Mouse (Mus musculus) macrophage (primary cell): ENCODE measurements around the gene Max. TPM values are rescaled to one million over a fixed set of nuclear protein-coding genes. Genes with fewer than 3 reads are reported as not detected.

ENCODE experiments used
- H3K27ac ChIP-seq: fragments of 350-480 bp; formaldehyde crosslinking; 2 replicates; pipeline ENCODE4 v1.9.0; 2021
- H3K36me3 ChIP-seq: fragments of 350-480 bp; formaldehyde crosslinking; 2 replicates; pipeline ENCODE4 v1.9.0; 2021; ENCODE audit errors: inconsistent target
- H3K4me3 ChIP-seq: fragments of 350-480 bp; formaldehyde crosslinking; 2 replicates; pipeline ENCODE4 v1.9.0; 2021; ENCODE audit errors: inconsistent target
- H3K79me2 ChIP-seq: fragments of 350-480 bp; formaldehyde crosslinking; 2 replicates; pipeline ENCODE4 v1.9.0; 2021; ENCODE audit errors: inconsistent target
- WGBS: methylation state at CpG from one replicate; pipeline ENCODE4 v1.1.7; 2026; ENCODE audit warnings: inconsistent platforms; ENCODE audit not compliant: missing documents; 5-methylcytosine and 5-hydroxymethylcytosine counted together
- polyA plus RNA-seq: library from polyadenylated mRNA; stranded (reverse); fragments of 250-400 nt; gene quantifications from 3 replicates; pipeline ENCODE4 v1.2.4, GENCODE M21; 2018; ENCODE audit warnings: inconsistent platforms

The Max gene
- polyA plus RNA-seq, 1 experiment from 2014 or later, result 248 TPM

DNA sequence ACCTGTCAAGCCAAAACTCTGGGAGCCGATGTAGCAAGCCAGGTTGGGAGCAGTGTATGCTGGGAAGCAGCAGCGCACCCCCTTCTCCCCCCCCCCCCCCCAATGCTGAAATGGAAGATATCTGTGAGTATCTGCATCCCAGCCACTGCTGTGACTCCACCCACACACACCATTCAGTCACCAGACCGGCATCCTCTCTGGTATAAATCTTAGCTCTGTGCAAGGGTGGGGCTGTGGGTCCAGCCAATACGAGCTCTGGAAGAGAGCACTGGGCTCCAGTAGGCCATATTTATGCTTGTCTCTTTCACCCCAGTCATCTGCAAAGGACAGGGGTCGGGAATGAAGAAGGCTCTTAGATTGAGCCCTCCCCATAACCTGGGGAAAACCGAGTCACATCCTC, 41.6 kb downstream of the Max start:
- Histone ChIP-seq H3K27ac (no peak overlapping the region), H3K4me3 (no peak overlapping the region), H3K36me3 (no peaks in the 10 kb centered on the region), H3K79me2 (no peaks in the 10 kb centered on the region)
- WGBS, result 96% methylated on average over 6 of the region's 6 CpGs

DNA sequence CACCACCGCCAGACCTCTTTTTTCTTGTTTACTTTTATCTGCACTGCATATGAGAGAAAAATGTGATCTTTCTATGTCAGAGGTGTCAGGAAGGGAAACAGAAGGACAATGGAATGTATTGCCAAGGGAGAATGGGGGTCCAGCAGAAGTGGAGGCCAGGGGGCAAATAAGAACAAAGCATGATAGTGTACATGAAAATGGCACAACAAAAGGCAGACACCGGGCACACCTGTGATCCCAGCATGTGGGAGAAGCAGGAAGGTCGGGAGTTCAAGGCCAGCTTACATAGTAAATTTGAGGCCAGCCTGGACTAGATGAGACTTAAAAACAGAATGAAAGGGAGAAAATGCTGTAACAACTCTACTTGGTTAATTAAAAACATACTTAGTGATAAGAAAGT, 43.1 kb downstream of the Max start:
- 94% methylated on average over 3 of the region's 3 CpGs for WGBS
- H3K79me2 ChIP-seq, result no peaks in the 10 kb centered on the region
- H3K36me3 ChIP-seq, result no peaks in the 10 kb centered on the region
- no peak overlapping the region for H3K27ac ChIP-seq
- H3K4me3 ChIP-seq, result no peak overlapping the region

DNA sequence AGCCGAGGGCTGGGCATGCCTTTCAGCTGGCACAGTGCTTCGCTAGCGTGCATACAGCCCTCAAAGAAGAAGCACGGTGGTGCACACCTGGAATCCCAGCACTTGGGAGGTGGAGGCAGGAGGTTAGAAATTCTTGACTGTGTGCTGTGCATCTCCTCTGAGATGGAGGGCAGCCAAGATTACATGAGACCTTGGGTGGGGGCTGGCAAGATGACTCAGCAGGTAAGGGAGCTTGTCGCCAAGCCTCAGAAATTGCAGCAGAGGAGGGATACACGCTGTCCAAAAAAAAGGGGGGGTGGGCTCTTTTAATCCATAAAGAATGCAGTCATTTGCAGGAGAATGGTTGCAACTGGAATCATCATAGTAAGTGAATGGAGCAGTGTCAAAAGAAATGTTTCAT, 43.9 kb downstream of the Max start:
- Histone ChIP-seq H3K79me2 (no peaks in the 10 kb centered on the region), H3K27ac (no peak overlapping the region), H3K4me3 (no peak overlapping the region), H3K36me3 (no peaks in the 10 kb centered on the region)
- 81% methylated on average over 6 of the region's 6 CpGs for WGBS

DNA sequence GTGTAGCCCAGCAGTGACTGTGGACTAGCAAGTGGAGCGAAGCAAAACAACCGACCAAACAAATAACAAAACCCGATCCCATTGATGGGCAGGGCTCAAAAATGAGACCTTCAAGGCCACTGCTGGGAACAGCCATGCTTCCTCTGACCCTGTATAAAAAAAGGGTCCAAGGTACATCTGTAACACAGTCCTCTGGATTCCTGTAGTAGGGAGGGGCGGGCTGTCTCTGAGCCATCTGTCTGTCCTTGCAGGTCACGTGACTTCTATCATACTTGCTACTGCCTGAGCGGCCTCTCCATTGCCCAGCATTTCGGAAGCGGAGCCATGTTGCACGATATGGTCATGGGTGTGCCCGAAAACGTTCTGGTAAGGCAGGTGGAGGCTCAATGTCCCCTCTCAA, 45.8 kb downstream of the Max start:
- Histone ChIP-seq H3K36me3 (no peaks in the 10 kb centered on the region), H3K27ac (no peak overlapping the region), H3K4me3 (no peak overlapping the region), H3K79me2 (no peaks in the 10 kb centered on the region)
- 96% methylated on average over 11 of the region's 11 CpGs for WGBS

DNA sequence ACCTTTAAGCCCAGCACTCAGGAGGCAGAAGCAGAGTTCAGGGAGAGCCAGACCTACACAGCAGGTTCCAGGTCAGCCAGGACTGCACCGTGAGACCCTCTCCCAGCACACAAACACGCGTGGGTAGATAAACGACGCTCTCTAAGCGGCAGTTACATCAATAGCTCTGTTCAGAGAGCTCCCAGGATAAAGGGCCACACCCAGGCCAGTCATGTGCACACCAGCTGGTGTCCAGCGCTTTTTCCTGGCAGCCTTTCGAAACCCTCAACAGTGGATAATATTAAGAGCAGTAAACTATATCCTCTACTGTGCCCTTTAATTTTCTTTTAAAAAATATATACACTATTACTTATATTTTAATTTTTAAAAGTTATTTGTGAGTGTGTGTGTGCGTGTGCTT, 49.8 kb downstream of the Max start:
- H3K27ac ChIP-seq, result no peak overlapping the region
- H3K4me3 ChIP-seq, result no peak overlapping the region
- H3K36me3 ChIP-seq, result no peaks in the 10 kb centered on the region
- WGBS, result 90% methylated on average over 9 of the region's 9 CpGs
- no peaks in the 10 kb centered on the region for H3K79me2 ChIP-seq

DNA sequence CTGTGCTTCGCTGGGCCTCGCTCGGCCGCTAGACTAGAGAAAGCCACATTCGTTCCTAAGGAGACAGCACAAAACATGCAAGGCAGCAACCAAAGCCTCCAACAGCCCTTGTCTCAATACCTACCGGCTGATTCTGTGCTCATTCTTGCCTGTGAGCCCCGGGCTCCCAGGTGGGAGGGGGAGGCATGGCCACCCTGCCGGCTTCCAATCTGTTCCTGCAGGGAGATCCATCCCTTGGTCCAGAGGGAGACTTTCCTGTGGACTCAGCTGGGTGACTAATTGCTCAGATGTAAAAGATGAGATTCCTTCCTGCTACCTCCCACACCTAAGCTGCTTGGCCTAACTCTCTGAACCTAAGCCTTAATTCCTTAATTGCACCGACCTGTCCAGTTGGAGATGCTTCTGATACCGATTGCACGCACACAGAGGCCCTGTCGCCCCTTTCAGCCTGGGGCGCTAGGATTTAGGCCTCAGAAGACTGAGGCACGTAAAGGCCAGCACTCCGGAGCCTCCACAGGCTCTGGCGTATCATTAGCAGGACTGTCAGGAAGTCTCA, 50.8 kb downstream of the Max start:
- Histone ChIP-seq H3K79me2 (no peaks in the 10 kb centered on the region), H3K4me3 (no peak overlapping the region), H3K27ac (no peak overlapping the region), H3K36me3 (no peaks in the 10 kb centered on the region)
- WGBS, result 96% methylated on average over 16 of the region's 16 CpGs

DNA sequence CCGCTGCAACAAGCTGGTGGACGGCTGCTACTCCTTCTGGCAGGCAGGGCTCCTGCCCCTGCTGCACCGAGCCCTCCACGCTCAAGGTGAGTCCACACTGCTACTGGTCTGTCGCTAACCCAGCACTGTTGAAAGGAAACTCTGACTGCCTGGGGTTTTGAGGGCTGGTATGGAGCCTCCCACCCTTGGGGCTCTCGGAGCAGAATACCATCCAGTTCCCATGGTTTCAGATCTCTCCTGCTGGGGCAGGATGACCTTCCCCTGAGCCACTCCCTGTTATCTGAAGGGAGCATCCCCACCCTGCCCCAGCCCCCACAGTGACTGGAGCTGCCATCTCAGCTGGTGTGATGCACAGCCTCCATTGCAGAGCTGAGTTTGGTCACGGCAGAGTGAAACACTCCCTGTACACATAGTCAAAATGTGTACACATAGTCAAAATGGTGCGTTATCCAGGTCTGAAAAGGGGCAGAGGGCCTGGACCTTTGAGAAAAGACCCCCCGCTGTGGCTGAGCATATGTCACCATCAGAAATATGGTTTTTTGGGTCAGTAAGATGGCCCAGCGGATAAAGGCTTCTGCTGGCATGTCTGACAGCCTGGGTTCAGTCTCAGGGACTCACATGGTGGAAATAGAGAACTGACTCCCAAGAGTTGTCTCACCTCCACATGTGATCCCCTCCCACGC, 51.6 kb downstream of the Max start:
- Histone ChIP-seq H3K4me3 (no peak overlapping the region), H3K27ac (no peak overlapping the region), H3K79me2 (no peaks in the 10 kb centered on the region), H3K36me3 (no peaks in the 10 kb centered on the region)
- 94% methylated on average over 11 of the region's 11 CpGs for WGBS

DNA sequence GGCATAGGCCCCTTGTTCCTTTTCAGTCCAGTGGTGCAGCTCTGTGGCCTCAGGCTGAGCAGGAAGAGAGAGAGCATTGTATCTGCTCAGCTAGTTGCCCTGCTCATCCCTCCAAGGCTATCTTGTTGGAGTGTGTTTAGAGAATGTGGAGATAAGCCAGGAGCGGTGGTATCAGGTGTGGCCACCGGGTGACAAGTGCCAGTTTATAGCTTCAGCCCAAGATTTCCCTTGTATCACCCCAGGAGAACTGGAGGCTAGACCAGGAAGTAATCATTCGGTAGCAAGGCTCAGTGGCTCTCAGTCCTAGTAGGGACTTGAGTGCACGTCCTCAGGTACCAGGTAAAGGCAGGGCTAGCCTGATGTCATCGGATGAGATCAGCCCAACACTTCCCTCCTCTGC, 52.8 kb downstream of the Max start:
- Histone ChIP-seq H3K4me3 (no peak overlapping the region), H3K27ac (no peak overlapping the region), H3K79me2 (no peaks in the 10 kb centered on the region), H3K36me3 (no peaks in the 10 kb centered on the region)
- 98% methylated on average over 5 of the region's 5 CpGs for WGBS

DNA sequence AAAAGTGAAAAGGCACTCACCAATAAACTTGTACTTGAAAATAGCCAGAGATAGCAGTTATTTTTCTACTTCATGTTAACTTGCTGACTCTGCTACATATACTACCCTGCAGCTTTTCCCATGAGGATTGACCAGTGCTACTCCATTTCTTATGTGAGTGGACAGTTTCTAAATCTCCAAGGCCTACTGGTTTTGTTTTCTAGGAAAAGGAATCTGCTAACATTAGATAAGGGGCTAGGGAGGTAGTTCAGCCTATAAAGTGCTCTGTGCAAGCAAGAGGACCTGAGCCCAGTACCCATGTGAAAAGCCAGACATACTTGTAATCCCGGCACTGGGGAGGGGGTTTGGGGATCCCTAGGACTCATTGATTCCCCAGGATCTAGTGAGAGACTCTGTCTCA, 55.7 kb downstream of the Max start:
- H3K4me3 ChIP-seq, result no peak overlapping the region
- no peak overlapping the region for H3K27ac ChIP-seq
- WGBS, result 100% methylated on average over 1 of the region's 1 CpGs
- H3K79me2 ChIP-seq, result no peaks in the 10 kb centered on the region
- H3K36me3 ChIP-seq, result no peaks in the 10 kb centered on the region

DNA sequence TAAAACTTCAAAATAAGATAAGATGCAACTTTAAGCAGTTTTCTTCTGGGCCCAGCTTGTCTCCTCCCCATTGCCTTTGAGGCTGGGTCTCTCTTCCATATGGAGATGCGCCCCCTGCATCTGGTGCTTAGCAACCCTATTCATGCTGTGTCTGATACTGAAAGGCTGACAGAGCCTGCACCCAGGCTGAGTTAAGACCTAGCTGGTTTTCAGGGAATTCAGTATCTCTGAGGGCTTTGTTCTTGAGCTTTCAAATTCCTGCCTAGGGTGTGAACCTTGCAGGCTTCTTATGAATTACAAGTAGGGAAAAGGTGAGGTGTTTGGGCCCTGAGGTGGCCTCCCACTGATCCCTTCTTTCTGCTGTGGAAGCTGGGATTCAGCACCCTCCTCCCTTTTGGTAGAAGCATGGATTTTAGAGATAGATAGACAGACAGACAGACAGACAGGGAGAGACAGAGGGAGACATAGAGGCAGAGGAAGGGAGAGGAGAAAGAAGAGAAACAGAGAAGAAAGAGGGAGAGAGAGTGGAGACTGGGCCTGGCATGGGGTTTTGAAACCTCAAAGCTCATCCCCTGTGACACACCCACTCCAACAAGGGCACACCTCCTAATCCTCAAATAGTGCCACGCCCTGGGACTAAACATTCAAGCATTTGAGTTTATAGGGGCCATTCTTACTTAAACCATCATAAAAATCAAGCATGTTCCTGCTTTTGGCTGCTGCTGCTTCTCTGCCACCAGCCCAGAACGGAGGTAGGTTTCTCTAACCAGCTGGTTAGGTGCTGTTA, 60.3 kb downstream of the Max start:
- Histone ChIP-seq H3K27ac (no peak overlapping the region), H3K79me2 (no peaks in the 10 kb centered on the region), H3K4me3 (no peak overlapping the region), H3K36me3 (no peaks in the 10 kb centered on the region)
- 100% methylated on average over 3 of the region's 3 CpGs for WGBS

DNA sequence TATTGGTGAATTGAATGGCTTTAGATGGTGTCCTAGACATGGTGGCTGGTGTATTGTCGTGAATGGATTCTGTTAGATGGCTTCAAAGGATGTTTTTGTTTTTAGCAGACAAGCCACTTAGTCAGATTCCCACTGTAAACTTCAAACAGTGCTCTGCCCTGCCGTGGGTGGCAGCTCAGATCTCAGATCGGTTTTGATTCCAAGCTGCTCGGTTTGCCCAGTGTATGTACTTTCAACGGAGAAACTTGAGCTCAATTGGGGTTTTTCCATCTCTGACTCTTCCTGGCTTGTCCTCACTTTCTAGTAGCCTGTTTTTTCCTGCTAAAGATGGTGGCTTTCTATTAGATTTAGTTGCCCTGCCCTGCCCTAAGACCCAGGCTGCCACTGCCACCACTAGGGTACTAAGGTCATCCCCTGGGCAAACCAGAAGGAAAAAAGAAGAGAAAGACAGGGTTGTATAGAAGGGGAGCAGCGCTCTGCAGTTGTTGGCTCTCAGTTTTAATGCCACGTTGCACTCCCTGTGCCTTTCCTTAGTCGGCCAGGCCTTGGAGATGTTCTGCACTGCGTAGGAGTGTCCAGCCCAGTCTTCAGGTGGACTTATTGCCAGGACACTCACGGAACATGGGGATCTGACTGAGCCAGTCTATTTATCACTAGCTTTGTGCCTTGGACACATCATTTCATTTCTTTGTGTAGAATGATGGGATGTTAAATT, 62.6 kb downstream of the Max start:
- Histone ChIP-seq H3K27ac (no peak overlapping the region), H3K36me3 (no peaks in the 10 kb centered on the region), H3K4me3 (no peak overlapping the region), H3K79me2 (no peaks in the 10 kb centered on the region)
- WGBS, result 96% methylated on average over 10 of the region's 10 CpGs

DNA sequence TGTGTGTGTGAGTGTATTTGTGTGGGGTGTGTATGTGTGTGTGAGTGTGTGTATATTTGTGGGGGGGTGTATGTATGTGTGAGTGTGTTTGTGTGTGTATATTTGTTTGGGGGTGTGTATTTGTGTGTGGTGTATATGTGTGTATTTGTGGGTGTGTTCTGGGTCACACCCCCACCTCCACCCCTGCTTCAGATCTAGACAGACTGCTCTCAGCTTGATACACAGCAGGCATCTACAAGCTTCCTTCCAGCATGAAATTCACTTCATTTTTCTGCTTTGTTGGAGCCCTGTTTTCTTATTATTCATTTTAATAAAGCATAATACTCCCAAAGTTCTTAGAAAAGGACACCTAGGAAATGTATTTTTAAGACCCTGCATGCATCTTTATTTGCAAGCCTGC, 63.9 kb downstream of the Max start:
- Histone ChIP-seq H3K4me3 (no peak overlapping the region), H3K27ac (no peak overlapping the region), H3K36me3 (no peaks in the 10 kb centered on the region), H3K79me2 (no peaks in the 10 kb centered on the region)

DNA sequence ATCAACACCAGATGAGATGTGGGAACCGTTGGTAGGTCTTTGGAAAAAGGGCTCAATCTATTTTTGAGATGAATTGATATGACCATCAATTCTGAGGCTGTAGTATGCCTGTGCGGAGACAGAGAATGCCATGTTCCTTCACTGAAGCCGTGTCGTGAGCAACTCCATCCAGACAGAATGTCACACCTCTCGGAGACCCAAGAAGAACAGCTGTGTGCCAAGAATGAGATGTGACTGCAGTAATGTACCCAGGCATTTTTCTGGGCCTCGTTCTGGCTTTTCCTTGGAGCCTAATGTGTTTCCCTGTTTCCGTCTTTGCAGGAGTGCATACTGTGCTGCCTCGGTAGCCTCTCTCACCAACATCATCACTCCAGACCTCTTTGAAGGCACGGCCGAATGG, 65.0 kb downstream of the Max start:
- H3K4me3 ChIP-seq, result no peak overlapping the region
- H3K27ac ChIP-seq, result no peak overlapping the region
- 90% methylated on average over 10 of the region's 10 CpGs for WGBS
- H3K36me3 ChIP-seq, result no peaks in the 10 kb centered on the region
- H3K79me2 ChIP-seq, result no peaks in the 10 kb centered on the region

DNA sequence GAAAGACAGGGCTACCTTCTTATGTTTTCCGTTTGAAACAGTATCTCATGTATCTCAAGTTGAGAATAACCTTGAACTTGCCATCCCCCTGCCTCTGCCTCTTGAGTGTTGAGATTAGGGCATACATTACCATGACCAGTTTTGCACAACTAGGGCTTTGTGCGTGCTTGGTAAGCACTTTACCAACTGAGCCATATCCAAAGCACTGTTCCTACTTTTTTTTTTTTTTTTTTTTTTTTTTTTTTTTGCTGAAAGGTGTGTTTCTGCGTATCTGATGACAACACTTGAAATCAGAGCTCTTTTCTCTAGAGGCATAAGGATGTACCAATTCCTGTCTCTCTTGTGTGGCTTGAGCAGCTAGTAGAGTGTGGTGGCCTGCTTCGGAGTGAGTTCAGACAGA, 65.4 kb downstream of the Max start:
- Histone ChIP-seq H3K27ac (no peak overlapping the region), H3K4me3 (no peak overlapping the region), H3K79me2 (no peaks in the 10 kb centered on the region), H3K36me3 (no peaks in the 10 kb centered on the region)
- 92% methylated on average over 2 of the region's 4 CpGs for WGBS

DNA sequence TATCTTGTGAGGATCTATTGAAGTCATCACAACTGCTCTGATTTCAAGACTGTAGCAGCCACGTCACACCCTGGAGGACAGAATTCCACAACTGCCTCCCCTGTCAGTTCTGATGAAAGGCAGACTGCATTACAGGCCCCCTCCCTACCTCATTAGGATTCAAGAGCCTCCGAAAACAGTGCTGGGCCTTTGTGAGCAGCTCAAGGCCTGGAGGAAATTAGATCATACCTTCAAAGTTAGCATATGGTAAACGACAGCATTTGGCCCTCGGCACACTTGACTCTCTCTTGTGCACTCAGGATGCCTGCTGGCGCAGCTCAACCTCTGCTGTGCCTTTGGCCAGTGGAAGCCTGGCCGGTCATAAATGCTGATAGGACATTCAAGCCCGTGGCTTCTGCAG, 66.2 kb downstream of the Max start:
- WGBS, result 91% methylated on average over 7 of the region's 7 CpGs
- Histone ChIP-seq H3K79me2 (no peaks in the 10 kb centered on the region), H3K27ac (no peak overlapping the region), H3K36me3 (no peaks in the 10 kb centered on the region), H3K4me3 (no peak overlapping the region)
